Mouse (Mus musculus) left cerebral cortex, adult 11 months (tissue): ENCODE results near the gene Palb2.
A peak's percentile ranks its signal among the peaks of the same experiment; 100 is the strongest.
"Not testable (repeated sequence)": the region's sequence is repeated elsewhere in the genome, so short reads cannot be mapped to it uniquely, and the experiment has no call there.

Experiments used
- DNase-seq: peaks from one replicate; pipeline ENCODE4 v3.0.0; 2022; ENCODE audit warnings: low spot score

The Palb2 gene

GRCm38 (mm10) chr7:122132497-122133337 lies at the start of gene Palb2, which contains the start of gene Dctn5:
Gene Palb2 (minus strand): TSS chr7:122132985.
Gene Dctn5 (plus strand): TSS chr7:122133041.
- peak; percentile 95 for DNase-seq

GRCm38 (mm10) chr7:122180720-122181119 lies 47.9 kb upstream of the Palb2 start:
- DNase-seq: no peak

GRCm38 (mm10) chr7:122171613-122172012 lies 38.8 kb upstream of the Palb2 start:
- no peak for DNase-seq

DNA sequence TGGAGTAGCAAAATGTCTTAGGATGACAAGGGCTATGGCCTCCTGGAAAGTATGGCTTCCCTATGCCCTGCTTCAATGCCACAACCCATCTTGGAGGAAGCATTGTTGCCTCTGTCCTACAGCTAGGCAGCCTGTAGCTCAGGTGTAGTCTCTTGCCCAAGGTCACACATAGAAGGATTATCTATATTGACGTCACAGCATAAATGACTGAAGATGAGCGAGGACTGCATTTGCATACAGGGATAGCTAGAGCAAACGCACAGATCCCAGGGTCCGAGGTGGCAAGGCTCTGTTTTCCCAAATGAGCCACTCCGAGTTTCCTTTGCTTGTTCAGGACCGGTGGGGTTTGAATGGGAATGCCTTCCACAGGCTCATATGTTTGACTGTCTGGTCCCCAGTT lies 37.9 kb upstream of the Palb2 start:
- DNase-seq: no peak

- no peak for DNase-seq
Measured at GRCm38 (mm10) chr7:122167203-122167602, 34.4 kb upstream of the Palb2 start.

DNA sequence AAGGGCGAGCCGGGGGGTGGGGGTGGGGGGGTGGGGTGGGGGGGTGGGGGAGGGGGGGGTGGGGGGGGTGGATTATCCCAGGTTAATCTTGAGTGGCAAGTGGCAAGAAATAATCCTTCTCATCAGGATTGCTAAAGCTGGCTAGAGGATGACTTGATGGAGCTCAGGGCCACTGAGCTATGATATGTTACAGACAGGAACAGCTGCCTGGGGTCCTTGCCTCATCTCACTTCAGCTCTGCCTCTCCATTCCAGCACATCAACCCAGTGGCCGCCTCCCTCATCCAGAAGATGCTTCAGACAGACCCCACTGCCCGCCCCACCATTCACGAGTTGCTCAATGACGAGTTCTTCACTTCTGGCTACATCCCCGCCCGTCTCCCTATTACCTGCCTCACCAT lies 31.0 kb upstream of the Palb2 start:
- no peak for DNase-seq

DNA sequence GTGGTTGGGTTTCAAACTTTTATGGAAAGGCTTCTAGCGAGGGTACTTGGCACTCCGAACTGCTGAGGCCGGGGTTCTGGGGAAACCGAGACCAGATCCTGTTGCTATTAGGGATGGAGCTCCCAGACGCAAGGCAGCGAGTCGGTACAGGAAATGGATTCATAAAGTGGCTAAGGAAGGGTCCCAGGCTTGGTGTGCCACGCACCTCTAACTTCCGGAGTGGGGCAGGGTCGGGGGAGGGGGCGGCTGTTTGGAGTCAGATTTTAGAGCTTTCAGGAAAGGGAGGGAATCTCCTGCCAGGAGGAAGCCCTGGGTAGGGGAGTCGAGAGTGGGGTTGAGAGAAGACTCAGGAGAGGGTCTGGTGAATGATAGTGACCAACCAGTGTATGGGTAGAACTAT lies 27.3 kb upstream of the Palb2 start:
- no peak for DNase-seq

- DNase-seq: peak; percentile 58
Measured at GRCm38 (mm10) chr7:122158915-122159902, 26.4 kb upstream of the Palb2 start, which contains the start of gene Plk1. Gene Plk1 (plus strand): TSS chr7:122159439.

DNA sequence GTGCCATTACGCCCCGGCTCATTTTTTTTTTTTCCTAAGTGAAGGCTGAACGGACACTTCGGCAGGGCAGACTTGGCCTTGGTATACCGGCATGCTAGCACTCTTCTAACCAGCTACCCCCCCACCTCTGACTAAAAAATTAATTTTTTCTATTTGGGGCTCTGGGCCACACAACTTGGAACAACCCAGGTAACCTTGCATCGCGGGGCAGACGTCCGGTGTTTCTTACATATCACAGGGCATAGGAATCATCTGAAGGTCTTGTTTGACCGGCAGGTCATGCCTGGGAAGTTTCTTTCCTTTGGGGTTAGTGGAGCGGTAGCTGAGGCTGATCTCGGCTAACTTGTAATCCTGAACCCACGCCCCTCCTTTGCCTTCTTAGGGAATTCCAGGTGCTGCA lies 25.7 kb upstream of the Palb2 start:
- no peak for DNase-seq

DNA sequence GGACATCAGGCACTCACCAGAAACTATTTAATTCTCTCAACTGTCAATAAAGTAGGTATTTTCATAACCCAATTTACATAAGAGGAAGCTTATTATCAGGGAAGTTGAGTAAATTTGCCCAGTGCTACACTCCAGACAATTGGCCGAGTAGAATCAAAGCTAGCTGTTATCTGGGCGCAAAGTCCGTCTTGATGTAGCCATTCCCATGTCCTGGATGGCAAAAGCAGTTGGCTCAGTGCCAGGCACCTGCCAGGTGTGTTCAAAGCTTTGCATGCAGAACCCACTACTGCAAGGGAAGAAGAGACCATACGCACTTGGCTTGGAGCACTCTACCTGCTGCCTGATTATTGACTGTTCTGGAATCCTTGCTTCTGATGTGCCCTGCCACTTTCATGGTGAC lies 19.7 kb upstream of the Palb2 start:
- no peak for DNase-seq

DNA sequence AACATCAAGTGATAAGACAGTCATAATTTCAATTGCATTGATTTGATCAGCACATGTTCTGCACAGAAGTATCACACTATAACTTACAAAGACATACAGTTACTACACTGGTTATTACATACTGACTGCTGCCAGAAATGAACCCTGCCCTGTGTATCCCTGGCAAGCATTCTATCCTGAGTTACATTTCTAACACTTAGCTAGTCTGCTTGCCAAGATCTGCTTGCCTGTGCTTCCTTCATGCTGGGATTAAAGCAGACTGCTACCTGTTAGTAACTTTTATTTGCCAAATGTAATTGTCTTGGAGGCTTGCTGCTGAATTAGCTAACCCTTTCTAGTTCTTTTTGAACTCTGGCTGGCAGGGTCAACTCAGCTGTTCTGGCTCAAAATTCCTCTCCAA lies 8.2 kb upstream of the Palb2 start:
- no peak for DNase-seq

DNA sequence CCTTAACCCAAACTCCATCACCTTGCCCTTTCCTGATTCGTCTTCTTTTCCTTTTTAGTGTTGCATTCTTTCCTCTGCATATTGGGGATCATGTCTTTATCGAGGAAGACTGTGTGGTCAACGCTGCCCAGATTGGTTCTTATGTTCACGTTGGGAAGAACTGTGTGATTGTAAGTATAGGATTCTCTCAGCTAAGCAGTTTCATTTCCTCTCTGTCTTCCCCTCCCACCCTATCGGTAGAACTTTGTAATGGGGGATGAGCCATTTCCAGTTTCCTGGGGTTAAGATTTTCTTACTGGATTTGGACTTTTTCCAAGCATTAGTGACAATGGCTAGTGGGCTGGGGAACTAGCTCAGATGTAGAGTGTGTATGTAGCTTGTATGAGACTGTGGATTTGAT lies 5.4 kb upstream of the Palb2 start:
- no peak for DNase-seq

GRCm38 (mm10) chr7:122137071-122137470 lies 4.3 kb upstream of the Palb2 start:
- DNase-seq: no peak

- DNase-seq: no peak
Measured at GRCm38 (mm10) chr7:122135070-122135469, 2.3 kb upstream of the Palb2 start.

GRCm38 (mm10) chr7:122133338-122133625 lies 497 bp upstream of the Palb2 start:
- DNase-seq: no peak

- DNase-seq: no peak
Measured at GRCm38 (mm10) chr7:122131834-122132233, 951 bp downstream of the Palb2 start.

GRCm38 (mm10) chr7:122126946-122127345 lies 5.8 kb downstream of the Palb2 start:
- no peak for DNase-seq

GRCm38 (mm10) chr7:122125636-122126035 lies 7.1 kb downstream of the Palb2 start:
- no peak for DNase-seq

GRCm38 (mm10) chr7:122123518-122123917 lies 9.3 kb downstream of the Palb2 start:
- DNase-seq: no peak

GRCm38 (mm10) chr7:122108206-122108605 lies 24.6 kb downstream of the Palb2 start:
- no peak for DNase-seq

- DNase-seq: peak; percentile 79
Measured at GRCm38 (mm10) chr7:122101747-122102244, 31.0 kb downstream of the Palb2 start, which contains the start of gene Ndufab1. Gene Ndufab1 (minus strand): TSS chr7:122101886.

- DNase-seq: not testable (repeated sequence)
Measured at GRCm38 (mm10) chr7:122101014-122101746, 31.6 kb downstream of the Palb2 start.
